Mouse (Mus musculus): ENCODE results near the gene Tctex1d1.

- TF ChIP-seq POLR2A (IDR thresholded peaks at IDR 0.05; ENCODE audit: borderline replicate concordance, extremely low read depth, insufficient read depth, insufficient read length, poor library complexity, severe bottlenecking) (no peak), CTCF (IDR thresholded peaks at IDR 0.05; ENCODE audit: borderline replicate concordance, extremely low read depth, insufficient read depth, insufficient read length) (no peak)
Measured at GRCm38 (mm10) chr4:102990595-102991340, 12.4 kb downstream of the Tctex1d1 start.
